Mouse (Mus musculus): ENCODE measurements around the gene Adora1.

GRCm38 (mm10) chr1:134188217-134188616 lies 47.0 kb downstream of the Adora1 start:
- no peak for TF ChIP-seq CTCF (IDR thresholded peaks at IDR 0.05; ENCODE audit: insufficient read depth, low read length)
- no peak for TF ChIP-seq POLR2A (IDR thresholded peaks at IDR 0.05; ENCODE audit: borderline replicate concordance, extremely low read depth, low read depth, low read length)
